Mouse (Mus musculus): ENCODE measurements around the gene Ids. TPM values are rescaled to one million over a fixed set of nuclear protein-coding genes. Genes with fewer than 3 reads are reported as not detected.
A peak's percentile ranks its signal among the peaks of the same experiment; 100 is the strongest.
"Not testable (repeated sequence)": the region's sequence is repeated elsewhere in the genome, so short reads cannot be mapped to it uniquely, and the experiment has no call there.

Gene Ids
- total RNA-seq (2014; rRNA removed) (106 and 142 TPM in 2 replicates), polyA plus RNA-seq (2015; fragmentation: Nextera tagmentation; extraction: Ambion mirVana) (17.3 and 21.7 TPM in 2 replicates)

DNA sequence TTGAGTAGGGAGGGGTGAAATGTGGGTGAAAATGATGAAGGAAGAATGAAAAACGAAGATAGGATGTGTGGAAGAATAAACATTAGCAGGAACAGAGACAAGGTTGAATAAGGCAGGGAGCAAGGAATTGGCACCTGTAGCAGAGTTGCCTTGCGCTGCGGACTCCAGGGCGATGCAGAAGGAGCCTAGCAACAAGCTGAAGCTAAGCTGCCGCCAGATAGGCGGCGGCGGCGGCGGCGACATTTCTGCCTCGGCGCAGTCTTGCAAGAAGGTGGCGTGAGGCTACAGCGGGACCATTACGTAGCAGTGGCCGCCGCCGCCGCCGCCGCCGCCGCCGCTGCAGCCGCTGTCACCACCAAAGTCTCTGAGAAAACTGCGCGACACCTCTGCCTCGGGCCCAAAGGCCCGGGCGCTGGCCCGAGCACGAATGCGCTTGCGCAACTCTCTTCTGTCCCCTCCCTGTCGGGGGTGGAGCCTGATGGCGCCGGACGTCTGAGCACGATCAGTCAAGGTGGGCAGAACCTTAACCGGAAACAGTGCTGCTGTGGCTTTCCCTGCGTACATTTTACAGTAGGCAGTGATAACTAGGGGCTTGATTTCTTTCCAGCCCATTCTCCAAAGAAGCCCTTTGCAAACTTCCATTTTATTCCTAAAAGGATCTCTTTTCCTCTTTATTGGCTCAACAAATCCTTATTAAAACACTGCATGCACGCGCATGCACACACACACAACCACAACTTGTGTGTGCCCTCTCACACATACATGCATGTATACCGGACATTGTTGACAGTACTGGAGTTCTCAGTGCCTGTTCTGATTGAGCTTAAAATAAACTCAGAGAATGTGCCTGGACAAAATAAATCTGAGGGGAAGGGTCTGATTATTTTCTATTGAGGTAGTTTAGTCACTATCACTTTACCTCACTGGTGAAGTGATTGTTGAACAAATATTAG is at the start of gene Ids:
Ids (minus strand) TSS at position 424 of the 953 bp plus-strand sequence.
- Histone ChIP-seq H3K27me3 (ENCODE audit: insufficient read depth, low read length) (no peaks in the 10 kb centered on the region), H3K9me3 (ENCODE audit: low read length) (no peaks in the 10 kb centered on the region), H3K4me1 (ENCODE audit: insufficient read depth) (no peaks in the 10 kb centered on the region), H3K4me3 (ENCODE audit: low read depth, low read length) (peak within 1 kb of the TSS; percentile 51), H3K36me3 (ENCODE audit: insufficient read depth) (no peaks in the 10 kb centered on the region; the same call in 1 of the 2 replicates), H3K27ac (ENCODE audit: low read depth, low read length) (peak within 1 kb of the TSS; percentile 83), H3K4me2 (ENCODE audit: low read depth) (peak within 1 kb of the TSS; percentile 50), H3K9ac (peak within 1 kb of the TSS; percentile 63)
- no peak for TF ChIP-seq CTCF (IDR thresholded peaks at IDR 0.05; ENCODE audit: low read depth)
- DNase-seq (peak; percentile 90), ATAC-seq (peak; percentile 96)
- 31% methylated on average over 45 of the region's 45 CpGs for WGBS

DNA sequence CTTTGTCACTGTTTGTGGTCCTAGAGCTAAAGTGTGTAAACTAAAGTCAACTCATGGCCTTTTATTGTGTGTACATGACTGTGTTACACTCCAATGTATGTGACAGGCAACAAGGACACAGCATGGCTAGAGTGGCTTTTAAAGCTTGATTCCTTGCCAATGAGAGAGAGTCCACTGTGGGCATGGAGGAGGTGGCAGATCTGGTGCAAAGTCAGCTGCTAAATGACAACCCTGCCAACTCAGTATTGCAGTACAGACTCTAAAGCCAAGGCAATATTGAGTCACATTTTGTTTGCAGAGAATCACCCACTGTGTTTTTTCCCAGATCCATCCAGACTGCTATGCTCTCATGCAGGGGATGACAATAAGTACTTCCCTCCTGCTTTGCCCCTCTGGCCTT is 27.8 kb upstream of the Ids start:
- DNase-seq; H3K9me3 ChIP-seq (ENCODE audit: low read length); ATAC-seq; H3K9ac ChIP-seq; H3K4me3 ChIP-seq (ENCODE audit: low read depth, low read length); H3K27ac ChIP-seq (ENCODE audit: low read depth, low read length); H3K4me1 ChIP-seq (ENCODE audit: insufficient read depth); H3K4me2 ChIP-seq (ENCODE audit: low read depth); H3K36me3 ChIP-seq (ENCODE audit: insufficient read depth); H3K27me3 ChIP-seq (ENCODE audit: insufficient read depth, low read length): not testable (repeated sequence)

DNA sequence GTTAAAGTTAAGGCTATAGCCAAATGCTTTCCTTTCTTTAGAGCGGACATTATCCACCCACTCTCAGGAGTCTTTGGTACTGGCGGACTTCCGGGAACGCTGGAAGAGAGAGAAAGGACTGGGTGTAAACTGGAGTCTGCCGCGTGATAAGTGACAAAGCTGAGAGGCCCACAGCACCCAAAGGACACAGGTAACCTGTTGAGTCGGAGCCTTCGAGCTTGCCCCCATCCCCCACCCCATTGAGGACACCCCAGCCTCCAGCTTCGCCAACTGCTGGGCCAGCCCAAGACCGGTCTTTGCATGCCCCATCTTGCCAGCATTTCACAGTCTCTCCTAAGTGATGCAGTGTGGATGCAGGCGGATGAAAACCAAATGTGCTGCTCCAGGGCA is 21.1 kb upstream of the Ids start:
- H3K36me3 ChIP-seq (ENCODE audit: insufficient read depth): no peaks in the 10 kb centered on the region; the same call in 1 of the 2 replicates
- peak; percentile 53 for ATAC-seq
- peak overlapping the region; percentile 47 for H3K9ac ChIP-seq
- TF ChIP-seq CTCF (IDR thresholded peaks at IDR 0.05; ENCODE audit: low read depth): no peak
- no peak for DNase-seq
- peak overlapping the region; percentile 49 for H3K4me2 ChIP-seq (ENCODE audit: low read depth)
- no peaks in the 10 kb centered on the region for H3K27me3 ChIP-seq (ENCODE audit: insufficient read depth, low read length)
- 37% methylated on average over 11 of the region's 11 CpGs for WGBS
- peak overlapping the region; percentile 46 for H3K4me3 ChIP-seq (ENCODE audit: low read depth, low read length)
- H3K4me1 ChIP-seq (ENCODE audit: insufficient read depth): no peaks in the 10 kb centered on the region
- H3K9me3 ChIP-seq (ENCODE audit: low read length): no peaks in the 10 kb centered on the region
- peak overlapping the region; percentile 83 for H3K27ac ChIP-seq (ENCODE audit: low read depth, low read length)

DNA sequence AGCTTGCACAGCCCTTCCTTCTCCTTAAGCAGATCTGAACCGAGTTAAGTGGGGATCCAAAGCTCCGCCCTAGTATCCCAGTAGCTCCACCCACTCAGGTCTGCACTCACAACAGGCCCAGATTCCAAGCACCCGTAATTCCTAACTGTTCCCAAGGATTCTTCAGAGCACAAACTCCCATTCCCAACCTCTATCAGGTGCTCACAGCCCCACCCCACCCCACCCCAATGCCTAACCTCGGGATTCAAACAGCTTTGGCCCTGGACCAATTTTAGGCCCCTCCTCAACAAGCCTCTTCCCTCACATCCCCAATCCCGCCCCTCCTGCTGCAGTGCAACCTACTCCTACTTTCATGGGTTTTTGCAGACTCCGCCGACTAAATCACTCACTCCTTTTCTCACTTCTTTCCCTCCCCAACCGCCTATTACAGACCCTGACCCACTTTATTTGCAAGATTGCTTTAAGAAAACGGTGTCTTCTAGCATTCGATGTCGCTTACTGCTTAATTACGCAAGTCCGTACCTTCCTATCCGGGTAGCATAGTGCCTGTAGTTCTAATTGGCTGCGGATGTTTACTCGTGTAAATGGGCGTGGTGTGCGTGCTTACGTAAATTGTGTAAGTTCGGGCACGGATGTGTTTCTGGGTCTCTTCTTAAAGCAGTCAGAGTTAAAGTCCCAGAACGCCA is 20.5 kb upstream of the Ids start, which contains the start of gene 1110012L19Rik:
1110012L19Rik (plus strand) TSS at position 602 of the 686 bp plus-strand sequence.
- no peaks in the 10 kb centered on the region for H3K4me1 ChIP-seq (ENCODE audit: insufficient read depth)
- H3K36me3 ChIP-seq (ENCODE audit: insufficient read depth): no peaks in the 10 kb centered on the region; the same call in 1 of the 2 replicates
- H3K4me2 ChIP-seq (ENCODE audit: low read depth): peak within 1 kb of the TSS; percentile 49
- no peak for TF ChIP-seq CTCF (IDR thresholded peaks at IDR 0.05; ENCODE audit: low read depth)
- H3K9me3 ChIP-seq (ENCODE audit: low read length): no peaks in the 10 kb centered on the region
- peak within 1 kb of the TSS; percentile 46 for H3K4me3 ChIP-seq (ENCODE audit: low read depth, low read length)
- H3K27me3 ChIP-seq (ENCODE audit: insufficient read depth, low read length): no peaks in the 10 kb centered on the region
- ATAC-seq: peak; percentile 98
- H3K9ac ChIP-seq: peak within 1 kb of the TSS; percentile 47
- peak; percentile 90 for DNase-seq
- H3K27ac ChIP-seq (ENCODE audit: low read depth, low read length): peak within 1 kb of the TSS; percentile 83
- 23% methylated on average over 22 of the region's 22 CpGs for WGBS

DNA sequence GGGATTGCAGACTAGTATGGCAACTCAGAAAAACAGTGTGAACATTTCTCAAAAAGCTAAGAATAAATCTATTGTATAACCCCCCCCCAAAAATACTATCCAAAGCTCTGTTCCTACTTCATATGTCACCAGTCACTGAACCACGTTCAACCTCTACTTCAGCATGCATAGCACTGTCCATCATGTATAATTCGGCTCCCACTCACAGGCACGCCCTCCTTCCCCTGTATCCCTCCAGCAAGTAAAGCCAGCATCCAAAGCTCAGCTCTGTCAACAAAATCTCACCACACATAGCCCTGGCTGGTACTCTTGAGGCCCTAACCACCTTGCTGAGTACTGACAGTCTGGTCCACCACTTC is 20.0 kb upstream of the Ids start:
- no peaks in the 10 kb centered on the region for H3K9me3 ChIP-seq (ENCODE audit: low read length)
- no peaks in the 10 kb centered on the region; the same call in 1 of the 2 replicates for H3K36me3 ChIP-seq (ENCODE audit: insufficient read depth)
- ATAC-seq (no peak), DNase-seq (no peak)
- peak overlapping the region; percentile 47 for H3K9ac ChIP-seq
- no peaks in the 10 kb centered on the region for H3K4me1 ChIP-seq (ENCODE audit: insufficient read depth)
- no peaks in the 10 kb centered on the region for H3K27me3 ChIP-seq (ENCODE audit: insufficient read depth, low read length)
- 48% methylated on average over 3 of the region's 3 CpGs for WGBS
- H3K27ac ChIP-seq (ENCODE audit: low read depth, low read length): peak overlapping the region; percentile 83
- peak overlapping the region; percentile 46 for H3K4me3 ChIP-seq (ENCODE audit: low read depth, low read length)
- no peak for TF ChIP-seq CTCF (IDR thresholded peaks at IDR 0.05; ENCODE audit: low read depth)
- H3K4me2 ChIP-seq (ENCODE audit: low read depth): peak overlapping the region; percentile 49

DNA sequence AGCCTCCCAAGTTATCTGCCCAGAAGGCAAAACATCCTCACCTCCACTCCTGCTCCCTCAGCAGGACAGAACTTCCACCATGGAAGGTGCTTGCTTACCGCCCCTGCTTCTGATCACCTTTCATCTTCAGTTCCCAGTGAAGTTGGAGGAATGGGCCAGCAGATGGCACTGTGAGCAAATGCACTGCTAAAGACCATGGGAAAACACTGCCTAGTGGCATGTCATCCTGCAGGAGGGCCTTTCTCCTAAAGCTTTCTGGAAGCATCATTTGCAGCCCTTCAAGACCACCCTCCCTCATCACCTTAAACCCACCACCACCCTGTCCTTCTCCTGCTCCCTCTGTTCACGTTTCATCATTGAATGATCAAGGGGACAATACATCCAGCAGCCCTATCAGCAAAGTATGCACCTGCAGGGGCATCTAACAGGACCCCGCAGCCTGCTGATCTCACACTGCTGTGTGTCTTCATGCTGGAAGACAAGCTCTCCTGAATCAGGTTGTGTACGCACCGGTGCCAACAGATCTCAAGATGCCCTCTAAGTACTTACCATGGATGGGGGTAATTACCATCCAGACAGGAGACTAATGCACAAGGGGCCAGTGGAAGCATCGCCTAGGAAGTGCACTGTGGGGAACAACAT is 9.7 kb upstream of the Ids start:
- not testable (repeated sequence) for H3K27ac ChIP-seq (ENCODE audit: low read depth, low read length); H3K4me3 ChIP-seq (ENCODE audit: low read depth, low read length); H3K9me3 ChIP-seq (ENCODE audit: low read length); H3K9ac ChIP-seq; H3K36me3 ChIP-seq (ENCODE audit: insufficient read depth); H3K27me3 ChIP-seq (ENCODE audit: insufficient read depth, low read length); DNase-seq; H3K4me2 ChIP-seq (ENCODE audit: low read depth); H3K4me1 ChIP-seq (ENCODE audit: insufficient read depth)
- WGBS: 65% methylated on average over 6 of the region's 6 CpGs
- peak; percentile 40; the same call in 1 of the 2 replicates for TF ChIP-seq CTCF (IDR thresholded peaks at IDR 0.05; ENCODE audit: low read depth)
- peak; percentile 90 for ATAC-seq

DNA sequence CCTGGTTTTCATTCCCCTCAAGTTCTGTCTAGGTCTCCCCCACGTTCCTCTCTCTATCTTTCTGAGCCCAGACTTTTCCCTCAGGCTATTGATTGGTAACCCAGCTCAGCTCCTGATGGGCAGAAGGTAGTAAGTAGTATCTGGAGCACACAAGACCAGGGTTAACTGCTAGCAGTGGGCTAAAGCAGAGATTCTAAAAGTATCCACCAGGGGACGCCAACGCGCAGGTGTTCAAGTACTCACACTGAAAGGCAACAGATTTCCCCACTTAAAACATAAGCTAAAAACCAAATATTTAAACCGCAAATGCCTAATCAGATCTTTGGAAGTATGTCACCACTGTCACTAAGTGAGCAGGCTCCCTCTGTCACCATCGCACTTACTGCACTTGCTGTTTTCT is 4.9 kb upstream of the Ids start:
- H3K4me3 ChIP-seq (ENCODE audit: low read depth, low read length); H3K36me3 ChIP-seq (ENCODE audit: insufficient read depth); H3K9me3 ChIP-seq (ENCODE audit: low read length); DNase-seq; H3K4me1 ChIP-seq (ENCODE audit: insufficient read depth); H3K4me2 ChIP-seq (ENCODE audit: low read depth); H3K27ac ChIP-seq (ENCODE audit: low read depth, low read length); H3K27me3 ChIP-seq (ENCODE audit: insufficient read depth, low read length); H3K9ac ChIP-seq: not testable (repeated sequence)
- 36% methylated on average over 1 of the region's 6 CpGs for WGBS
- ATAC-seq: 0 out of 2 replicates have a peak, but pooled peaks have one; percentile 14
